Mouse (Mus musculus) bone marrow, adult 2 months (tissue): ENCODE measurements at regions not wholly inside any gene's neighbourhood (a gene's known extent, or its start where the extent isn't known, plus 50 kb on each side); places are given as distances from the start of the nearest gene placed in this dataset.

Experiments
- CTCF ChIP-seq: fragments of 200-500 bp; IDR thresholded peaks from 2 replicates; pipeline ENCODE4 v1.5.1; 2011; ENCODE audit warnings: low read length, control low read depth; ENCODE audit not compliant: control insufficient read depth, insufficient read depth
- POLR2A ChIP-seq: fragments of 200-500 bp; IDR thresholded peaks from 2 replicates; pipeline ENCODE4 v1.6.1; 2011; ENCODE audit warnings: low read depth, mild to moderate bottlenecking, control low read depth, low read length, borderline replicate concordance; ENCODE audit not compliant: control insufficient read depth

GRCm38 (mm10) chr17:82824619-82825018 lies 390.5 kb upstream of the Pkdcc start:
- TF ChIP-seq CTCF: no peak
- no peak for TF ChIP-seq POLR2A
